Mouse (Mus musculus): Measurements from ENCODE around the gene Map2k7.

DNA sequence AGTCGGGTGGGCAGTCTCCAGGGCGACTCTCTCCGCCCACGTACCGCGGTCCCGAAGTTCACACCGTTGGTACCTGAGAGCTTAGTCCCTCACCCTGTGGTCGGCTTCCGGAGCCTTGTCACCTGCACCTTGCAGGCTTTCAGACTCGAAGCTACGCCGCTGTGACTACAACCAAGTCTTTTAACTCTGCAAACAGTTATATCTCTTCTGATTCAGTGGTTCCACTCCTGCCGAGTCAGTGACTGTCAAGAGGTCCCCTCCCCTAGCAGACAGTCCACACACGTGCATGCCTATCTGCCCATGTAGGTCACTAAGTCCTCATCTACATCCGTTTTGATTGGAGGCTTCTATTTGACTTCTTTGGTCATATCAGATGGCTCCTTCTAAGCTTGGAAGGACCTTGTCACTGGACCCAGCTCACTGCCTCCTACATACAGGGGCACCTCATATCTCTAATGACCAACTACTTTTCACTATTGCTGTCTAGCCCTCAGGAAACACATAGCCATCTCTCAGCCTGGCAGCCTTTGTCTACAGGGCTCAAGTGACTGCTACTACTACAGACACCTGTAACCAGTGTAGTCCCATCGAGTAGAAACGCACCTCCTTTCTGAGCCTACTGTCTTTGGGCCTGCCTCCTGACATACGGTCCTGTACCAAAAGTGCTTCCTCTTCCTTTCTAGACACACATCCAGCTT is 802 bp downstream of the Map2k7 start:
- TF ChIP-seq CTCF (IDR thresholded peaks at IDR 0.05; ENCODE audit: borderline replicate concordance, insufficient read depth, low read depth, low read length) (no peak), POLR2A (IDR thresholded peaks at IDR 0.05; ENCODE audit: borderline replicate concordance, insufficient read depth, low read length) (no peak)

Measured in cerebellum, adult 2 months (tissue).